Mouse (Mus musculus) cortical plate, adult 2 months (tissue): Measurements from ENCODE around the gene Pld4. TPM values are rescaled to one million over a fixed set of nuclear protein-coding genes. Genes with fewer than 3 reads are reported as not detected.

Experiments used
- H3K27ac ChIP-seq: fragments of 200-500 bp; 2 replicates; pipeline ENCODE4 v1.5.1; 2012; ENCODE audit warnings: low read length, control low read depth, inconsistent platforms; ENCODE audit not compliant: insufficient read depth
- H3K4me1 ChIP-seq: fragments of 200-500 bp; 2 replicates; pipeline ENCODE4 v1.6.1; 2011; ENCODE audit warnings: low read length; ENCODE audit not compliant: control insufficient read depth, insufficient read depth
- H3K4me3 ChIP-seq: fragments of 200-500 bp; 2 replicates; pipeline ENCODE4 v1.5.1; 2011; ENCODE audit warnings: mild to moderate bottlenecking, low read length, control low read depth; ENCODE audit not compliant: insufficient read depth
- CTCF ChIP-seq: fragments of 200-500 bp; IDR thresholded peaks from 2 replicates; pipeline ENCODE4 v1.5.1; 2011; ENCODE audit warnings: mild to moderate bottlenecking, control low read depth, low read length; ENCODE audit not compliant: insufficient read depth; ENCODE audit errors: extremely low read depth
- POLR2A ChIP-seq: fragments of 200-500 bp; IDR thresholded peaks from 2 replicates; pipeline ENCODE4 v1.6.1; 2011; ENCODE audit warnings: mild to moderate bottlenecking, low read length, control low read depth; ENCODE audit not compliant: insufficient read depth; ENCODE audit errors: extremely low read depth
- polyA plus RNA-seq: library from polyadenylated mRNA; depleted of rRNA; stranded (reverse); fragments of >200 nt; gene quantifications from 2 replicates; pipeline ENCODE4 v1.2.3, GENCODE M21; 2012

Gene Pld4
- polyA plus RNA-seq, 1 experiment = 16.3 TPM

DNA sequence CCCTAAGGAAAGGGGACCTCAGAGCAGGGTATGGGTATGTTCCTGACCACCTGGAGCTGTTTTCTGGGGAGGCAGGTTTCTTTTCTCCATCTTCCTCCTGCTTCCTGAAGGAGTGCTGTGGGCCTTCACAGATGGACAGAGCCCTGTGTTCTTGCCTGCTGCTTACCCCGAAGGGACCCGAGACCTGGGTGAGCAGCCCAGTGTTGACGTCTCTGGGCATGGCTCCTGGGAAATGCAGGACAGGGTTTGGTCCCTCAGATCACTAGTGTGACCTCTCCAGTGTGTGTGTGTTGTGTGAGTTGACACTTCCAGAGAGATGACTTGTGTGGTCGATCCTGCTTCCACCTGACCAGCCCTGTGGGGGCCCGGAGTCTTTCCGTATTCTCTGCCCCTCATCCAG is 37.0 kb upstream of the Pld4 start:
- peaks cover 1% of the 10 kb centered on the region; the same call in 1 of the 2 replicates for H3K4me1 ChIP-seq
- no peak for TF ChIP-seq POLR2A
- no peak for TF ChIP-seq CTCF
- peak overlapping the region; percentile 63; the same call in 1 of the 2 replicates for H3K4me3 ChIP-seq
- no peak overlapping the region for H3K27ac ChIP-seq

- no peak overlapping the region for H3K4me3 ChIP-seq
- H3K4me1 ChIP-seq = peaks cover 1% of the 10 kb centered on the region; the same call in 1 of the 2 replicates
- TF ChIP-seq POLR2A (no peak), CTCF (peak; percentile 50)
- H3K27ac ChIP-seq = no peak overlapping the region
Observed at GRCm38 (mm10) chr12:112724077-112724805, 36.2 kb upstream of the Pld4 start.

GRCm38 (mm10) chr12:112727801-112728200 is 32.7 kb upstream of the Pld4 start:
- TF ChIP-seq POLR2A (no peak), CTCF (no peak)
- no peak overlapping the region for H3K27ac ChIP-seq
- H3K4me1 ChIP-seq = peaks cover 3% of the 10 kb centered on the region
- H3K4me3 ChIP-seq = no peak overlapping the region

DNA sequence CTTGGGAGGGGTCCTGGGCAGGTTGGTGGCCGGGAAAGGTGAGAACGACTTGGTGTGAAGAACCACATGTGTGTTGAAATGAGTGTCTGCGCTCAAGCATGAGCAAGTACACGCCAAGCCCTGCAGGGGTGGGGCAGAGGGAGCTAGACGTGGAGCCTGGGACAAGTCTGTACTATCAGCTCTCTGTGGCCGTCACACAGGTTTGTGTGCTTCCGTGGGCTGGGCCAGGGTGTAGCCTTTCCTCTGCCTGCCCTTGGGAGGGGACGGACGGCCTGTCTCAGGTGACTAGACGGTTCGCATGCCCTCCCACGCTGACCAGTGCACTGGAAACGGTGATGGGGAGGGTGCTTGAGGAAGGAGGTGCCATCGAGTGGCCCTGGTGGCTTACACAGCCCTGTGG is 29.6 kb upstream of the Pld4 start:
- no peak overlapping the region for H3K27ac ChIP-seq
- H3K4me3 ChIP-seq = no peak overlapping the region
- TF ChIP-seq POLR2A (no peak), CTCF (no peak)
- H3K4me1 ChIP-seq = peaks cover 3% of the 10 kb centered on the region

- Histone ChIP-seq H3K4me3 (no peak overlapping the region), H3K27ac (no peak overlapping the region), H3K4me1 (peaks cover 3% of the 10 kb centered on the region)
- TF ChIP-seq CTCF (no peak), POLR2A (no peak)
Observed at GRCm38 (mm10) chr12:112732591-112732990, 27.9 kb upstream of the Pld4 start.

GRCm38 (mm10) chr12:112734108-112734820 is 26.2 kb upstream of the Pld4 start:
- no peak overlapping the region for H3K4me3 ChIP-seq
- H3K4me1 ChIP-seq = peaks cover 1% of the 10 kb centered on the region; the same call in 1 of the 2 replicates
- no peak for TF ChIP-seq POLR2A
- no peak for TF ChIP-seq CTCF
- no peak overlapping the region for H3K27ac ChIP-seq

DNA sequence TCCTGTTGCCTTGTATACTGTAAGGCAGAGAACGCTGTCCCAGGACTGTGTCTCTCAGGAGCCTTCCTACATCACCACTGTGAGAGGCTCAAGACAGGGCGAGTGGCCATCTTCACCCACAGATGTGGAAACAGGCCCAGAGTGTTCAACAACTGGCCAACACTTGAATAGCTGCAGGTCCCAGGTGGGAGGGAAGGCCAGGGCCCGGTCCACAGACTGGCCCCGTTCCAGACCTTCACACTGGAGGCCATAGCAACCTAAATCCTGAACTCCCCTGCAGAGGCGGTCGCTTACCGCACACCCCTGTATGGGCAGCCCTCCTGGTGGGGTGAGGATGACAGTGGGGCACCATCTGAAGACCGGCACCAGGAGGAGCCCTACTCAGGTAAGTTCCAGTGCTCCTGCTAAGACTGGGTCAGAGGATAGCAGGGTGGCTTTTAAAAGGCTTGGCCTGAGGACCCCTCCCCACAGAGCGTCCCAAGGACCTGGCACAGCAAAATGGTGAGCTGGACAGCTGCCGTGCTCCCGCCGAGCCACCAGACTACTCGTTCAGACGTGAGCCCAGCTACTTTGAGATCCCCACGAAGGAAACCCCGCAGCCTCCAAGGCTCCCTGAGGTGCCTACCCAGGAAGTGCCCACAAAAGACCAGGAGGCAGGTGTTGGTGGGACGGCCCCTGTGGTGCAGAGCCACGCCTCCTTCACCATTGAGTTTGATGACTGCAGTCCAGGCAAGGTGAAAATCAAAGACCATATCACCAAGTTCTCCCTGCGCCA is 25.4 kb upstream of the Pld4 start:
- Histone ChIP-seq H3K4me3 (no peak overlapping the region), H3K4me1 (no peaks in the 10 kb centered on the region), H3K27ac (no peak overlapping the region)
- no peak for TF ChIP-seq POLR2A
- TF ChIP-seq CTCF = no peak

- no peak overlapping the region for H3K4me3 ChIP-seq
- TF ChIP-seq CTCF = no peak
- no peak for TF ChIP-seq POLR2A
- H3K4me1 ChIP-seq = no peaks in the 10 kb centered on the region
- H3K27ac ChIP-seq = no peak overlapping the region
Observed at GRCm38 (mm10) chr12:112735896-112736635, 24.4 kb upstream of the Pld4 start.

DNA sequence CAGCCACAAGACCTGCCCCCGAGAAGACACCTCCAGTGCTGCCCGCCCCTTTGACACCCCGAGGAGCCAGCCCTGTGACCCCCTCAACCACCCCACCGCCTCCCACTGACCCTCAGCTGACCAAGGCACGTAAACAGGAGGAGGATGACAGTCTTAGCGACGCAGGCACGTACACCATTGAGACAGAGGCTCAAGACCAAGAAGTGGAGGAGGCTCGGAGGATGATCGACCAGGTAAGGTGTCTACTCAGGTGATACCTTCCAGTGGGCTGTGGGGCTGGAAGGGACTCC is 23.9 kb upstream of the Pld4 start:
- H3K4me3 ChIP-seq = no peak overlapping the region
- no peaks in the 10 kb centered on the region for H3K4me1 ChIP-seq
- TF ChIP-seq CTCF (no peak), POLR2A (no peak)
- H3K27ac ChIP-seq = no peak overlapping the region
